Mouse (Mus musculus): ENCODE measurements around the gene Slc16a12. TPM values are rescaled to one million over a fixed set of nuclear protein-coding genes. Genes with fewer than 3 reads are reported as not detected.

Gene Slc16a12
- total RNA-seq, 2 experiments from 2014 or later, result 2.4 to 3.3 TPM

DNA sequence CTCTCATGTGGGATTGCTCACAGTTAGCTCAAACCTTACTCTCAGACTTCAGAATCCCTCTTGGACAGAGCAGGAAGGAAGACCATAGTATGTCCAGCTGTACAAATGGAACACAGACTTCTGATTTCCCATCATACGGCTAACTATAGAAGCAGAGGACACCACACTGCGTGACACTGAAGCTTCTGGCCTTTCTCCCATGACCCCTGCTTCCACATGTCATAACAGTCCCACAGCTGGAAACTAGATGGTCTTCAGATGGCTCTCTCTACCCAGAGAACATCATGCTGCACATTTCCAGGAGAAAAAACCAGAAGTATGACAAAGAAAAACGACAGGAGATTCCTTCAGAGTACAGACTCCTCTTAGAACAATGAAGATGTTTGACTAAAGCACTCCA lies 14.1 kb downstream of the Slc16a12 start:
- peak in 1 of 2 experiments; percentile 42 for DNase-seq (ENCODE audit: extremely low spot score in 1 of 2, low spot score in 2 of 2)
- intact Hi-C loops (cut with DNase I), result no loop called here

DNA sequence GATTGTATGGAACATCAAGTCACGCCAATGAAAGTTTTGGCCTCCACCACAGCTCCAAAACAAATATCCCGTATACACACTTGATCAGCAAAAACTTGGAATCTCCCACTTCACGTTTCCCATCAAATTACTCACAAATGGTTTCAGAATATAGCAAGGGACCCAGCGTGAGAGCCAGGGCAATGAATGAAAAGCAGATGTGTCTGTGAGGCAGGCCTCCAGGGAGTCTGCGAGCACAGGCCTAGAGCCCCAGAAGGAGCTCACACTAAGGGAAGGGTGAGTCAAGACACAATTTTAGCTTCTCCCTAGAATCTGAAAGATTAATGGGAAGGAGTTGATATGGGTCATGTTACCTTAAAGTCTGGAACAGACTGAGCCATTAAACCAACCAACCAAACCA lies 15.7 kb downstream of the Slc16a12 start:
- intact Hi-C loops (cut with DNase I), result no loop called here
- no peak for DNase-seq (ENCODE audit: extremely low spot score in 1 of 2, low spot score in 2 of 2)

DNA sequence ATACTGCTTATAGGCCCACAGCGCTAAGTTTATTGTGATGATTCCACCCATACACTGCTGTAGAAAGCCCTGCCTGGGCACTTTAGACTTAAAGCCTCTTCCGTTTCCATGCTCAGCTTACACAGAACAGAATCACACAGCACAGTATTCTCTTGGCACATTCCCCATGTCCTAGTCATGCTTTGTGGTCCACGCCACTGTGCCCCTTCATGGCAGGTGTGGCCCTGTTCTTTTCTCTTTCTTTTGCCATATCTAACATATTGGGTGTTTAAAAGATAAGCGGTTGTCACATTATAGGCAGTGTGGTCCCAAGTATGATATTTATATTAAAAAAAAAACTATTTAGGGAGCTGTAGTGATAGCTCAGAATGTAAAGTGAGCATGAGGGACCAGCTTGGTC lies 16.5 kb downstream of the Slc16a12 start:
- intact Hi-C loops (cut with DNase I), result no loop called here
- DNase-seq (ENCODE audit: extremely low spot score in 1 of 2, low spot score in 2 of 2), result no peak

DNA sequence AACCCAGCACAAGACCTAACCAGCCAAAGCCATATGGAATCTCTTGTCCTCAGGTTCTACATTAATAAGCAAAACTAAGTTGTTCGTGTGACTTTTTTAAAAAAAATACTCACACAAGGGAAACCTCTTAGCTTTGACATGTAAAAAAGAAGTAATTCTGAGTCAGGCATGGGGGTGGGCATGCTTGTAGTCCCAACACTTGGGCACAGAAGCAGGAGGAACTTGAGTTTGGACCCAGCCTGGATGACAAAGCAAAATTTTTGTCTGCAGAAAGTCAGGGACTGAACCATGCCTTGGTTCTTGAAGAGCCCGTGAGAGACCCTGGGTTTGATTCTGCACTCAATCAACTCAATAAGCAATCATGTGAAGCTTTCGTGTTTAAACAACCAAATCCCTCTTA lies 17.6 kb downstream of the Slc16a12 start:
- intact Hi-C loops (cut with DNase I), result no loop called here
- no peak for DNase-seq (ENCODE audit: extremely low spot score in 1 of 2, low spot score in 2 of 2)

DNA sequence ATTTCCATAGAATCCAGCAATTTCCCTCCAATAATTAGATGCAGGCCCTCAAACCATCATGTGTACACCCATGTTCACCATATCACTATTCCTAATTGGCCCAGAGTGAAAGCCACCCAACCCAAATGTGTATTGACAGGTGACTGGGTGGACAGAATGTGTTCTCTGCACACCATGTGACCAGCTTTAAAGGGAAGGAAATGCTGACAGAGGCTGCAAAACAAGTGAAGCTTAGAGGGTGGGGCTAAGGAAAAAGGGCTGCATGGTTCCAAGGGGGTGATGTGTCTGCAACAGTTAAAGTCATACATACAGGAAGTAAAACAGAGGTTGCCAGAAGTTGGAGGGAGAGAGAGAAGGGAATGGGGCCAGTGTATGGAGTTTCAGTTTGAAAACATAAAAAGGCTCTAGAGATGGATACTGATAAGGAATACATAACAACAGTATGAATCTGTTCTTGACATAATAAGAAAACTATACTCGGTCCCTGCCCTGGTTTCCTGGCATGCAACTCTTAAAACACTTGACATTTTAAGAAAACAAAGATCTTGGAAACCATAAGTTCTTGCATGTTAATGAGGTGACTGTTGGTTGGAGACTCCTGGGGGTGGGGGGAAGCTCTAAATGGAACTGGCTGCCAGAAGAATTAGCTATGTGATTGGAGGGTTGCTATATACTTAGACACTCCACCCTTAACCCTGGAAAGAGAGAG lies 20.7 kb downstream of the Slc16a12 start:
- intact Hi-C loops (cut with DNase I), result no loop called here
- DNase-seq (ENCODE audit: extremely low spot score in 1 of 2, low spot score in 2 of 2), result no peak

DNA sequence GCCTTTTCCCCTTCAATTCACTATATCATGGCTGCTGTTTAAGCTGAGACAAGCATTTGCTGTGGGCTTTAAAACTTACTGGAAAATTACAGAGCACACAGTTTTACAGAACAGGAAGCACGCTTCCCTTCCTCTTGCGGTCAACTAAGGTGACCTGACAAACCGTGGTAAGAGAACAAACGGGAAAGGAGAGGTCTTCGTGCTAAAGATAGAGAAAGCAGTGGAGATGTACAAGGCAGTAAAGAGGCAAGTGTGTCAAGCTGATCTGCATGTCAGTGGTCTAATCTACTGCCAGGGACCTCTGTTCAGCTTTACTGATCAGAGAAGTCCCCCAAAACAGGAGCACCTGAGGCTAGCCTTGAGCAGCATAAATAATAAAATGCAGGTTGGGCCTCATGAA lies 21.7 kb downstream of the Slc16a12 start:
- intact Hi-C loops (cut with DNase I), result no loop called here

DNA sequence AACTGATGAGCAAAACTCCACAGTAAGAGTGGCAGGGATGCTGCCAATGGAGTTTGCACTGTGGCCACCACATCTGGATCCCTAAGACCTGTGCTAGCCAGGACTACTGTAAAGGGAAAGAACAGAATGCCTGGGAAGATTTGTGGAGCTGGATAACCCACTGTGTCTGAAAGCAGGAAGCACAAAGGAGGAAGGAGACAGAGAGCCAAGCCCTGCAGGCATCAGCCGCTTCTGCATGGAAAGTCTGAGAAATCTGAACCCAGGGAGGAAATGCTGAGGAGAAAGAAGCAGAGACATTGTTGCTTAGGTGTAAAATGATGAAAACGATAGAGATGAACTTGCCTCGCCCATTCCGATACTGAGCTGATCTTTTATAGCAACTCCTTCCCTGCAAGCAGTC lies 22.5 kb downstream of the Slc16a12 start:
- intact Hi-C loops (cut with DNase I), result no loop called here
- no peak for DNase-seq (ENCODE audit: extremely low spot score in 1 of 2, low spot score in 2 of 2)

More for the DNA sequence above, 21.7 kb downstream of the Slc16a12 start:
- no peak for DNase-seq (ENCODE audit: extremely low spot score in 1 of 2, low spot score in 2 of 2)

DNA sequence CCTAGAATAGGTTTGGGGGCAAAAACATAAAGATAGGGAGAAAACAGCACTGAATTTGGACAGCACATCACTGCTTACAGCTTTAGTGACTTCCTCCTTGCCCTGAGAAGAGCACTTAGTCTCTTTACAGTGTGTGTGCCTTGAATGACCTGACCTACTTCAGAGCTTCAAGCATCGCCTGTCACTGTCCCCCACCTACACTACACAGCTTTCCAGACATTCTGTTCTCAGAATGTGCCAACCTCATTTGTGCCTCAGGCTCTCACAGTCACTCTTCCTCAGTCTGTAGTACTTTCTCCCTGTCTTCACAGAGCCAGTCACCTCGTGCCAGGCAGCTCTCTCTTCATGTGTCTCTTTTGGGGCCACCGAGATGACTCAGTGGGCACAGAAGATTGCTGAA lies 24.5 kb downstream of the Slc16a12 start:
- DNase-seq (ENCODE audit: extremely low spot score in 1 of 2, low spot score in 2 of 2), result no peak
- intact Hi-C loops (cut with DNase I), result no loop called here

DNA sequence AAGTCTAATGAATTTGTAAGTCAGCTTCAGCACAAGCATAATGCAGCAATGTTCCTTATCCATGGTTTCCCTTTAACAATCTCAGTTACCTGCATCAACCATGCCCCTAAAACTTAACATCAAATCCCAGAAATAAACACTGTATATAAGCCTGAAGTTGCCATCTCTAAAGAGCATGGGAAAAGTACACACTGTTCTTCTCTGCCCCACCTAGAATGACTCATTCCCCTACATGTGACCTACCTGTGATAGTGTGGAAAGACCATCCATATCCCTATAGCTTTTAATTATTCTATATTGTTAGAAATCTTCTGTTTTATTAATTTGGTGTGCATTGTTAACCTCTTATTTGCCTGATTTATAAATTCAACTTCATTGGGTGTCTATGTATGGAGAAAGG lies 27.0 kb downstream of the Slc16a12 start:
- intact Hi-C loops (cut with DNase I), result no loop called here

DNA sequence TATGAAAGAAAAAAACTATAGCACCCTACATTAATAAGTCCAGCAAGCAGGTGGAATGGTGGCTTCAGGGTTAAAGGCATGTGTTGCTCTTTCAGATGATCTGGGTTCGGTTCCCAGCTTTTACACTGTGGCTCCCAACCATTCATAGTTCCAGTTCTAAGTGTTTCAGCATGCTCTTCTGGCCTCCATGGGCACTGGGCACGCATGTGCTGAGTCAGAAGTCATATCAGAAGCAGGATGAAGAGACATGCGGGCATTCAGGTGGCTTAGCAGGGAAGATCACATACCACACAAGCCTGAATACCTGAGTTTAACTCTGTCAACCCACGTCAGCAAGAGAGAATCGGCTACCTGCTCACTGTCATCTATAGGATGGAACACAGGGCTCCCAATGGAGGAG lies 28.1 kb downstream of the Slc16a12 start:
- DNase-seq (ENCODE audit: extremely low spot score in 1 of 2, low spot score in 2 of 2), result no peak
- intact Hi-C loops (cut with DNase I), result no loop called here

More for the DNA sequence above, 27.0 kb downstream of the Slc16a12 start:
- DNase-seq (ENCODE audit: extremely low spot score in 1 of 2, low spot score in 2 of 2), result no peak

DNA sequence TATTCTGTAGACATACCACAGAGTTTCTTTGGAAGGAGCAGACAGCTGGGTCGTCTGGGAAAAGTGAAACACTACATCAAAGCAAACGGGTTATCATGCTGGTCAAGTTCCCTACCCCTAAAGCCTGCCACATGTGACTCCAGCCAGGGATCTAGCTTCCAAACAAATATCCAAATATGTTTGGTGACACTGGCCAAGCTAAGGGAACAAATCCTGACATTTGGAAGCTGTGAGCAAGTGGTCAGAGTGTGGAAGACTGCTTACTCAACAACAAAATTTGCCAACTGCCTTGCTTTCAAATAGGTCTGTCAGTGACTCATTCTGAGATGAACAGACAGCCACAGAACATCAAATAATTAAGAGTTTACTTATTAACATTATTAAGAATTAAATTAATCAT lies 28.6 kb downstream of the Slc16a12 start:
- DNase-seq (ENCODE audit: extremely low spot score in 1 of 2, low spot score in 2 of 2), result no peak
- intact Hi-C loops (cut with DNase I), result no loop called here

DNA sequence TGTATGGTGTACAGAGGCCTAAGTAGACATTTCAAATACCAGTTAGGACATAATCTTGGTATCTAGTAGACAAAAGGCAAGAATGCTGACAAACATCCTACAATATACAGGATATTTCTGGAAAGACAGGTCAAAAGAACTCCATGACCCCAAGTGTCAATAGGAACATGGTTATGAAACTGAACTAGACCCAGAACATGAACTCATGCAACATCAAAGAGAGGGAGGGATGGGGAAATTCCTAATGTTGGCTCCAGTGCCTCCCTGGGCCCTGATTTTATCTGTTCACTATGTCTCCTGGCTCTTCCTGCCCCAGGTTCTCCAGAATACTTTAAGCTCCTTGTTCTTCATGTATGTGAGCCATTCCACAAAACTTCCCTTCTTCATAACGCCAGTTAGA lies 31.2 kb downstream of the Slc16a12 start:
- intact Hi-C loops (cut with DNase I), result no loop called here
- no peak for DNase-seq (ENCODE audit: extremely low spot score in 1 of 2, low spot score in 2 of 2)

DNA sequence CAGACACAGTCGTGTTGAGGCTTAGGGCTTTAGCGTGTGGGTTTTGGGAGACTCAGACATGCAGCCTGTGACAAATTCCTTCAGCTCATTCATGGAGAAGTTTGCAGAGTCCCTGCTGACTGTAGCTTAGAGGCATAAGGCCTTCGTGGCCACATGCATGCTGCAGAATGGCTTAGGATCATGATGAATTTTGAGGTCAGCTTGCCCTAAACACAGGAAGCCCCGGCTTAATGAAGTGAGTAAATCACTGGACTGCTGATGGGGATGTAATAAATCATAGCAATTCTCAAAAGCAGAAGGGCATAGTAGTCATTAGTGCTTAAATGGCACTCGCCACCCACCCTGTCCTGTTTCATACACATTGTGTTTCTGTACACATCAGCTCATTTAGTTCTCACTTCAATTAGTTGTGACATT lies 32.8 kb downstream of the Slc16a12 start:
- DNase-seq (ENCODE audit: extremely low spot score in 1 of 2, low spot score in 2 of 2), result no peak
- intact Hi-C loops (cut with DNase I), result no loop called here

DNA sequence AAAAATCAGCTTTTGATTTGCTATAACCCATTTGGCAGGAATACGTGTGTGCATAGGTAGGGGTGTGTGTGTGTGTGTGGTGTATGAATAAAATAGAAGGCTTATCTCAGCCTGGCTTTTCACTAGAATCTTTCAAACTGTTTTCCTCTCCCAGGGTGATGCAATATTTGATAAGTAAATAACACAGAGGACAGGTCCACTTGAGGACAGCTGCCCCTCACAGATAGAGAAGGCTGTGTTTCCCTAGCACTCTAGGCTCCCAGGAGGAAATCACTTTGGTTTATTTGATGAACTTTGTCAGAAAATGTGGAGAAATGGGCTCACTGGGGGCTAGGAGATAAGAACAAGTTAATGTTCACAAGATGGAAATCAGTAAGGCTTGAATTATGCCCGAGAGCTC lies 35.0 kb downstream of the Slc16a12 start:
- DNase-seq (ENCODE audit: extremely low spot score in 1 of 2, low spot score in 2 of 2), result no peak
- intact Hi-C loops (cut with DNase I), result no loop called here

DNA sequence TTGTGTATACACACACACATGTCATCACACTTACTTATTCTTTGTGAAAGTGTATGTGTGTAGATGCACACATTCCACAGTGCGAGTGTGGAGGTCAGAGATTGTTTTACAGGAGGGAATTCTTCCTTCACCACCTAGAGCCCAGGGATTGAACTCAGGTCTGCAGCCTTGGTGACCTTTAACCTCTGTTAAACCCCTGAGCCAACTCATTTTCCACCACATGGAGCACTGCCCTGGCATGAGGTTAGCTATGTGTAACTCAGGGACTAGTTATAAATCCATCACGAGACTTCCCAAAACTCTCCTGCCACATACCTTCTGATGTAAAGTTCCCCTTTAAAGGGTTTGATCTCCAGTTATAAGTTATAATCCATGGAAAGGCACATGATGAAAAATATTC lies 38.9 kb downstream of the Slc16a12 start:
- DNase-seq (ENCODE audit: extremely low spot score in 1 of 2, low spot score in 2 of 2), result no peak
- intact Hi-C loops (cut with DNase I), result no loop called here

DNA sequence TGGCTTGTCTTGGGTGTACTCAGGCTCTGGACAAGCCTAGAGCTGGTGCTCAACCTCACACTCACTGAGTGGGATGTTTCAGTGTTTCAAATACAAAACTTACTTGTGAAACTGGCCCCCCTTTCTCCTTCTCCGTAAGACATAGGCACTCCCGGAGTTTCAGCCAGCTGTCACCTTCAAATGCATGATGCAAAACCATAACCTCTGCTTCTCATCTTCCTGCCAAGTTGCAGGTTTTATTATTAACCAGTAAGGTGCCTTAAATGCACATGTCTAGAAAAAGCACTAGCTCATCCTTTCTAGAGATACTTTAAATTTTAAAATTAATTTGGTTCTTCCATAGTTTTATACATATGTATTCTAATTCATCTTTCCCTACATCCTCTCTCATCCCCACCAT lies 39.5 kb downstream of the Slc16a12 start:
- no peak for DNase-seq (ENCODE audit: extremely low spot score in 1 of 2, low spot score in 2 of 2)
- intact Hi-C loops (cut with DNase I), result no loop called here

DNA sequence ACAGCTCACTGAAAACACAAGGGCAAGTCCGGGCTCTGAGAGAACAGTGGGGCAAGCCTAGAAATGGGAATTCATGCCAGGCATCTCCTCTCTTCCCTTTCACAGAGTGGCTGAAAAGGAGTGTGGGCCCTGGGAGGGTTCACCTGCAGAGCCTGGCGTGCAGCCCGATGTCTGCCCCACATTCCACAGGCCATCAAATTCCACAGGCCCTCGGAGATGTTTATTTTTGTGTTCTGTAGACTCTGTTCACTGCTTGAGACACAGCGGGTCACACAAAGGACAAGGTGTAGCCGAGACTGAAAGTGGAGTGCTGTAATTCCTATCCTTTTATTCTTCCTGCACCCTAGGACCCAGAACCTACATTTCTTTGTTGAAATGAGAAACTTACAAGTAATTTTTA lies 40.8 kb downstream of the Slc16a12 start:
- DNase-seq (ENCODE audit: extremely low spot score in 1 of 2, low spot score in 2 of 2), result peak in 1 of 2 experiments; percentile 63
- intact Hi-C loops (cut with DNase I), result no loop called here

DNA sequence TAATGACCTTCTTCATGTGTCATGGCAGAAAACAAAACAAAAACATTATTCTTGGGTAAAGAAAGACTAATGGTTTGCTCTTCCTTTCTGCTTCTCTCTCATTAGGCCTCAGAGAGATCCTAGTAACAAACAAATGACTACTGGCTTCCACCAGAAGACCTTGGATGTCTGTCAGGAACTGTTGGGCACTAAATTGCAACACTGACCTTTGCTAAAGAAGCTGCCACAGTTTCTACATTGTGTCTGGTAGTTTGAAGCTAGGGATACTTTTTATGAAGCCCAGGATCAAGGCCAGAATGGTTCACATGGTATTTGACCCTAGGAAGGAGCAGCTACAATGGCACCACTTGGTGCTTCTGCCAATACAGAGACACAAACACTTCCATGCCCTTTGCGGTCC lies 41.9 kb downstream of the Slc16a12 start:
- intact Hi-C loops (cut with DNase I), result no loop called here
- DNase-seq (ENCODE audit: extremely low spot score in 1 of 2, low spot score in 2 of 2), result no peak

DNA sequence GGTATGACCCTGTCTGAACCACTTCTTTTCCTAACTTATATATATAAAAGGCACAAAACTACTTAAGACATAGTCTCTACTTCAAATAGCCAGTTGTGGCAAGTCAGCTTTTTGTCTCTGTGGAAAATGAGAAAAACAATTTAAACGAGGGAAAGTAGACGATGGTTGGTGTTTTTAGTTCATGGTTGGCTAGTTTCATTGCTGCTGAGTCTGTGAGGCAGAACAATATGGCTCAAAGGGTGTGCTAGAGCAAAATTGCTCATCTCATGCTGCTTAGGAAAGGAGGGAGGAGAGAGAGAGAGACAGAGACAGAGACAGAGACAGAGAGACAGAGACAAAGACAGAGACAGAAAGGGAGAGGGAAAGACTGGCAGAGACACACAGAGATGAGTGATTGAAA lies 47.8 kb downstream of the Slc16a12 start:
- no peak for DNase-seq (ENCODE audit: extremely low spot score in 1 of 2, low spot score in 2 of 2)
- intact Hi-C loops (cut with DNase I), result no loop called here

DNA sequence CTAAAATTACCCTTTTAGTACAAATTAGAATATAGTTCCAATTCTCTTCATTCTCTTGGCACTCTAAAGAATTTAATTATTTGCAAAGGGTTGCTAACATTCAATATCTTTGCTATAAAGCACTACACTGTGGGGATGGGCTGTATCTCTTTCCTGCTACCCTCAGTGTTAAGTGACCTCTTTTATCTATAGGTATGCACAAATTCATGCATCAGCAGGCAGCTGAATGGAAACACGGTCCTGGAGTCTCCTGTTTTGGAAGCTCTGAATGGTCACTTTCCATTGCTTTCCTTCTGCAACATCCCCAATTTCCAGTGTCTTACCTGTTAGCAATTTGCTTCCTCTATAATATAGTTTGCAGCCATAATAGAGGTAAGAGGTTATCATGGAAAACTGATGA lies 48.2 kb downstream of the Slc16a12 start:
- DNase-seq (ENCODE audit: extremely low spot score in 1 of 2, low spot score in 2 of 2), result no peak
- intact Hi-C loops (cut with DNase I), result no loop called here

DNA sequence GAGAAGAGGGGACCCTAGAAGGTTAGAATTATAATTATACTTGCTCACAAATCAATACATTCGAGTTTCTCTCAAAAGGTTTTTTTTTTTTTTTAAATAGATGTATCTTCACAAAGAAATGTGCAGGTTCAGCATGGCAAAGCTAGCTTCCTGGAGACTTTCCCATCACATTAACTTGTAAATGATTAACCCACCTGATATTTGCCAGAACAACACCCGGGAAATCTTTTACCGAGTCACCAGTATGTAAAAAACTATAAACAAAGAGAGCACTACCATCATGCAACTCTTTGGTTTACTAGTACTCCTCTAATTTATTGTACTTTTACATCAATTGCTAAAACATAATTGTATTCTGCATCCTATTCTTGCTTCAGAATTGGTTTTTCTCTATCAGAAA lies 48.7 kb downstream of the Slc16a12 start:
- DNase-seq (ENCODE audit: extremely low spot score in 1 of 2, low spot score in 2 of 2), result no peak
- intact Hi-C loops (cut with DNase I), result no loop called here

Measured in left cerebral cortex, postnatal 10 days (tissue).